Mouse (Mus musculus) left cerebral cortex, postnatal 25 days (tissue): Measurements from ENCODE around the gene 2010300C02Rik. TPM values are rescaled to one million over a fixed set of nuclear protein-coding genes. Genes with fewer than 3 reads are reported as not detected.
A peak's percentile ranks its signal among the peaks of the same experiment; 100 is the strongest.

Source experiments
- DNase-seq, 2 experiments: peaks; one replicate each; pipeline ENCODE4 v3.0.0; 2022; ENCODE audit warnings: low spot score in 2 of 2, mixed read lengths in 1 of 2
- intact Hi-C: fragments of 180-260 bp; cut with DNase I; formaldehyde crosslinking; loops from one replicate; pipeline ENCODE4 v1.15.1; 2025
- total RNA-seq, 2 experiments: library from RNA; stranded (reverse); gene quantifications; 2 replicates each; pipeline ENCODE4 v1.2.3; 2021

2010300C02Rik gene
- total RNA-seq, 2 experiments from 2014 or later, result 242 to 262 TPM

DNA sequence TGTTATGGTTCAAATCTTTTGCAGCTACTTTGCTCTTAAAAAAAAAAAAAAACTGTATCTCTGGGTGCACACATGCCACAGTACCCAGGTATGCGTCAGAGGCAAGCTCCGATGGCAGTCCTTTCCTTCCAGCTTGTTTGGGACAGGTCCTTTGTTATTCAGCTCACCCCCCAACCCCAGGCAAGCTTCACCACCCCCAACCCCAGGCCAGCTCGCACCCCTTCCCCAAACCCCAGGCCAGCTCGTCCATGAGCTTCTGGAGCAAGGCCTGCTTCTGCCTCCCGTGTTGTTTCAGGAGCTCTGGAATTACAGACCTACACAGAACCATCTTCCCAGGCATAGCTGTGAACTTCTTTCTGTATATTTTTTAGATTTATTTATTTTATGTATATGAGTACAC lies 83.1 kb downstream of the 2010300C02Rik start:
- intact Hi-C loops, result loop anchor here (2.0 to 10.0 kb wide), 4 partner anchors 165 to 902 kb away; no protein-coding TSS in a partner anchor
- DNase-seq, result no peak

GRCm38 (mm10) chr1:37636169-37636568 lies 83.7 kb downstream of the 2010300C02Rik start:
- no peak for DNase-seq
- intact Hi-C loops, result loop anchor here (2.0 to 10.0 kb wide), 4 partner anchors 164 to 901 kb away; no protein-coding TSS in a partner anchor

GRCm38 (mm10) chr1:37635716-37636115 lies 84.2 kb downstream of the 2010300C02Rik start:
- intact Hi-C loops, result loop anchor here (2.0 to 10.0 kb wide), 4 partner anchors 163 to 901 kb away; no protein-coding TSS in a partner anchor
- no peak for DNase-seq

DNA sequence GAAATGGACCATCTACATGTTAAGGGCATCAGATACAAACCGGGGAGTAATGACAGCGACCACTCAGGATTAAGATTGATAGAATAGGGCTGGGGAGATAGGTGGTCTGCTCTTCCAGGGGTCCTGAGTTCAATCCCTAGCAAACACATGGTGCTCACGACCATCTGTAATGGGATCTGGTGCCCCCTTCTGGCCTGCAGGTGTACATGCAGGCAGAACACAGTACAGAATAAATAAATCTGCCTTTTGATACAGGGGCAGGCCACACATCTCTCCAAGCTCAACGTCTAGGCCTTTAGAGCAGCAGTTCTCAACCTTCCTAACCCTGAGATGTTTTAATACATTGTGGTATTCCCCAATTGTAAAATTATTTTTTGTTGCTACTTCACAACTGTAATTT lies 85.2 kb downstream of the 2010300C02Rik start:
- DNase-seq, result peak; percentile 42 to 47
- intact Hi-C loops, result loop anchor here (5.0 to 10.0 kb wide), 2 partner anchors 162 to 900 kb away; no protein-coding TSS in a partner anchor

DNA sequence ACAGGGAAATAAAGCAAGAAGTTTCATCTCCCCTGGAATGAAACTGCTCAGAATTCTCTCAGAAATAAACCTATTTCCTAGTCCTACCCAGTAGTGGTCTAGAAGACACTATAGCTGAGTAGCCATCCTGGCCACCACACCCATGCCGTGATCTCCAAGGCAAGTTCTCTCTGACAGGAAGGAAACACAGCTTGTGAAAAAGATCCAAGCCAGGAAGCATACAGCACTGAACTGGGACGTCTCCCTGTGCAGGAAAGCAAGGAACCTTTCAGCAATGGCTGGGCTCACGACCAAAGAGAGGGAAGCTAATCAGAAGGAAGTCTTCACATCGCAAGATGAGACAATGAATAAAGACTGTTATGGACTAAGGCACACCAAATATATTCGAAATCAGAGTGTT lies 86.4 kb downstream of the 2010300C02Rik start:
- DNase-seq, result no peak
- intact Hi-C loops, result loop anchor here (10.0 kb wide), 1 partner anchor 899 kb away; no protein-coding TSS in a partner anchor

GRCm38 (mm10) chr1:37632425-37632824 lies 87.5 kb downstream of the 2010300C02Rik start:
- DNase-seq, result no peak
- intact Hi-C loops, result loop anchor here (10.0 kb wide), 1 partner anchor 898 kb away; no protein-coding TSS in a partner anchor

GRCm38 (mm10) chr1:37631456-37631855 lies 88.4 kb downstream of the 2010300C02Rik start:
- intact Hi-C loops, result loop anchor here (10.0 kb wide), 1 partner anchor 897 kb away; no protein-coding TSS in a partner anchor
- no peak for DNase-seq

GRCm38 (mm10) chr1:37630412-37631210 lies 89.3 kb downstream of the 2010300C02Rik start:
- intact Hi-C loops, result loop anchor here (10.0 kb wide), 1 partner anchor 896 kb away; no protein-coding TSS in a partner anchor
- no peak for DNase-seq

- intact Hi-C loops, result loop anchor here (5.0 to 10.0 kb wide), 2 partner anchors 88 to 895 kb away; partner anchors contain the start of gene Mgat4a
- no peak for DNase-seq
Measured at GRCm38 (mm10) chr1:37629876-37630275, 90.0 kb downstream of the 2010300C02Rik start.

GRCm38 (mm10) chr1:37628749-37629148 lies 91.1 kb downstream of the 2010300C02Rik start:
- peak; percentile 49 to 80 for DNase-seq
- intact Hi-C loops, result loop anchor here (5.0 kb wide), 1 partner anchor 86 kb away; the partner anchor contains the start of gene Mgat4a

DNA sequence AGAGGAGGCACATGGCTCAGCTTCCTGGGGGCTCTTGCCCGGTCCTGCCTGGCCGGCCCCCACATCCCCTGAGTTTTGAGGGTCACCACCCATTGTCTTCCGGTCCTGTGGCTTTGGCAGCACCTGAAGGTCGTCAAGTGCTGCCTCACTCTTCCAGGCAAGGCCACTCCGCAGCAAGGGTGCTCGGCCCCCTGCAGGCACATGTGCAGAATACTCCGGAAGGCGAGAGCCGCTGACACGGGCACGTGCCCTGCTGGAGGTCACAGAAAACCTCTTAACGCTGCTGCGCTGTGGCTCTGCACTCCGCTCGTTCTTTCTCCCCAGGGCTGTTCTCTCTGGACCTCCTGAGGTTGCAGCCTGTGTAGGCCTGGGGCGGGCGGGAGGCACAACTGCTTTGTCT lies 95.7 kb downstream of the 2010300C02Rik start:
- DNase-seq, result no peak
- intact Hi-C loops, result no loop called here

DNA sequence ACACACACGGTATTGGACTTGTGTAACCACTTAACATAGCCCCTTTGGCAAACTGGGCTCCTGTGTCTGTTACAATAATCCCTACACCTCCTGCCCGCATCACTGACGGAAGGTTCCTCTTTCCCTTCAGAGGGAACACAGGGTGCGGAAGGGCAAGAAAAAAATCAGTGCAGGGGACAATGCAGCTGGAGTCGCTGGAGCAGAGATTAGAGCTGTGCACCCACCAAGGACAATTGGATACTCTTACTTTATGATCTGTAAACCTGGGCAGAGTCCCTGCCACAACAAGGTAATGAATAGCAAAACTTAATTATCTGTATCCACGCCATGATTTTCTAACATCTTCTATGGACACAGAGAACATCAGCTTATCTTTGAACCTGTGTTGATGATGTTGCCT lies 97.8 kb downstream of the 2010300C02Rik start:
- intact Hi-C loops, result no loop called here
- no peak for DNase-seq

- no peak for DNase-seq
- intact Hi-C loops, result no loop called here
Measured at GRCm38 (mm10) chr1:37619542-37619941, 100.3 kb downstream of the 2010300C02Rik start.

DNA sequence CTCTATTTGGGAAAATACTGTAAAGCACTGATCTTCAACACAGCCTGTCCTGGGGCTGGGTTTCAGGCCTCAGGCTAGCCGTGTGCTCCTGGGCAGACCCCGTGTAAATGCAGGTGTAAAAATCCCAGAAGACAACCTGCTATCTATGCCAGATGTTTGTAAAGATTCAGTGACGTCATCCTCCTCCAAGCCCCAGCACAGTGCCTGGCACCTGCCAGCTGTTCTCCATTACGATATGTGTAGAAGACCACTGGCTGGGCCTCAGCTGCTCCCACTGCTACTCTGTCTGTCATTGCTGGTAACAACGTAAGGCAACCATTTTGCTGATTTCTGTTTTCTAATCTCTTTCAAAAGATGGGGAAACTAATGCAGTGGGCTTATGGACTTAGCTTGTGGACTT lies 102.8 kb downstream of the 2010300C02Rik start:
- no peak for DNase-seq
- intact Hi-C loops, result no loop called here

DNA sequence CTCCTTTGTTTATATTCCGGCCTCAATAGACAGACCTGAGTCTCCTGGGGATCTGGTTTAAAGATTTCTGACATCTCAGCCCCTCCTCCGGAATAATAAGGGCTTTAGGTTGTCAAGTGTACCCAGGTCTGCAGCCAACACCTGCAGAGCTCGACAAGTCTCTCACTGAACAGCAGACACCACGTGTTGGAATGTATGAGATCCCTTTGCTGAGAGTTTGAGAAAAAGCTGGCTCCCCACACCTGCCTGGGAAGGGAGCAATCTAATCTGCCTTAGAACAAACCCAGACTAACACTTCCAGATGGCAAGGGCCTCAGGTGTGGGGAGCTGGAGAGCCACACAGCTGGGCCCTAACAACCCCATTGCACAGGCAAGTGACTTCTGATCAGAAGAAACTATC lies 103.3 kb downstream of the 2010300C02Rik start:
- DNase-seq, result no peak
- intact Hi-C loops, result no loop called here

DNA sequence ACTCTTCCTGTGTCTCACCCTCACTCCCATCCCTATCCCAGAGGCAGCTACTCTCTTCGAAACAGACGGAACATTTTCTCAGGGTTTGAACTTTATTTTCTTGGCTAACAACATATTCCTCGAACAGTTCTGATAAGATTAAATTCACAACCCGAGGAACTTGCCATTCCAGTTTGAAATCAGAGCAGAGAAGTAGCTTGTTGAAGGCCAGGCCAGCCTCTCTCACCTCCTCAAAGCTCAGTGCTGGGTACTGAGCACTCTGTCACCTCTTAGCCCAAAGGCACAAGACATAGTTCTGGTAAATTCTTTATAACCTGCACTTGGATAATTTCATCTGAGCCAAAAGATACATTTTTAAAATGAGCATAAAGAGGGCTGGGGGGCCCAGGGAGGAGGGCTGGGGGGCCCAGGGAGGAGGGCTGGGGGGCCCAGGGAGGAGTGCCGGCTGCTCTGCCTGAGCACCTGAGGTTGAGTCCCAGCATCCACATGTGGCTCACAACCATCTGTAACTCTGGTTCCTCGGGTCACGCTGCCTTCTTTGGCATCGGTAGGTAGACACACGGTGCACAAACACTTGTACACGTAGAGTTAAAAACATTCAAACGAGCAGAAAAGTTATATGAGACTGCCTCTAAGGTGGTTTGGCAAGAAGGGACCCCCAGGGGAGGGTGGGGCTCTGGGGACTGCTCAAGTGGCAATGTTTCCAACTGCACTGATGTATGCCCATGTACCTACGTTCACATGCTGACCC lies 104.4 kb downstream of the 2010300C02Rik start:
- no peak for DNase-seq
- intact Hi-C loops, result no loop called here

DNA sequence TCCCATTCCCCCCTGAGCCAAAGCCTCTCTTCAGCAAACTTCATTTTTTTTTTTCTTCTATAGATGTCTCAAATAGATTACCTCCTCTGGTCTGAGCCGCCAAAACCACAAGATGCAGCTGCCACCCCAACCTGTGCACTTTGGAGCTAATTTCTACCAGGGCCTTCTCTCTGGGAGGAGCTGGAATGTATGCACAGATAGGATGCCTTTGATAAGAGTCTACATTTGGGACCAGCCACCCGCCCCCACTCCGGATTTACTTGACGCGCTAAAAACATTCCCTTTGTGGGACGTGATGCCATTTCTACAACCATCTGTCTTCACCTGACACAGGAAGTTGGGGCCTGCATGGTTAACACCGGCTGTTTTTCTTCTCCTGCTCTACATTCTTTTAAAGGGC lies 105.0 kb downstream of the 2010300C02Rik start:
- intact Hi-C loops, result no loop called here
- DNase-seq, result peak; percentile 49 to 87

DNA sequence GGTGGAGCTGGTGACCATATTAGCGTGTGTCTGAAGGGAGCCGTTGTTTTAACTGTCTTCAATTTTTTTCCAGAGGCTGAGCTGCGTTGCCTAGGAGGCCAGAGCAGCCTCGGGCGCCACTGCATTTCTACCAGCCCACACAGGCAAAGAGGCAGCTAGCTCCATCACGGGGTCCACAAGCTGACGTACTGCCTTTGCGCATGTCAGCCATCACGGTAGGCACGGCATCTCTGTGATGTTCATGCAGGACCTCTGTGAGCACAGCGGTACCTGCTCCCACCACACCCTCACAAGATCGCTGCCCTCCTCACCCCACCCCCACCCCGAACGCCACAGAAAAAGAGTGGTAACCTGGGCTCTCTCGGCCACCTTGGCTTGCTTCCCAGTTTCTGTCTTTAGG lies 105.8 kb downstream of the 2010300C02Rik start:
- intact Hi-C loops, result no loop called here
- DNase-seq, result peak; percentile 61 to 79

DNA sequence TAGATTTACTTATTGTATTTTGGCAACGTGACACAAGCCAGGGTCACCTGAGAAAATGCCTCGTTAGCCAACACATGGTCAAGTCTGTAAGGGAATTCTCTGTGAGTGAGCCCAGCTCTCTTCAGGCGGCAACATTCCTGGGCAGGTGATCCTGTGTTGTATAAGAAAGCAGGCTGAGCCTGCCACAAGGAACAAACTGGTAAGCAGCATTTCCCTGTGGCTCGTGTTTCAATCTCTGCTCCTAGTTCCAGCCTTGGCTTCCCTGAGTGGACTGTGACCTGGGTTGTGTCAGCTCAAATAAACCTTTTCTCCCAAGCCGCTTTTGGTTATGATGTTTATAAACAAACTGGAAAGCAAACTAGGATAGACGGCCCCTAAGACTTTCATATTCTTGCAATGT lies 108.9 kb downstream of the 2010300C02Rik start:
- intact Hi-C loops, result no loop called here
- DNase-seq, result no peak

DNA sequence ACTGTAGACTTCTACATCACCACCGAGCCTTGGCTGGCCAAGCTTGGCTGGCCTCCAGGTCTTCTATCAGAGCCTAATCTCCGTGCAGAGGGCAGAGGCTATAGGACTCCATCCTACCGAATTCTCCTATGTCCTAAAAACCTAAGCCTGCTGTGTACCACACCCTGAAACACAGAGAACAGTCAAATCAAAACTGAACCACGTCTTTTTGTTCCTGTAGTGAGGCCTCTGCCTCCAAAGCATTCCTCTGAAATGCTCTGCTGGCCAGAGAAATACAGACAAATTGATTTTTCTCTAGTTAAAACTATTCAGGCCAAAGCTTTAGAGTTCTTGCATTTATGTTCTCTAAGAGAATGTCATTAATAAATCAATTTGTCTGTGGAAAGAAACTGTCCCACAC lies 109.6 kb downstream of the 2010300C02Rik start:
- no peak for DNase-seq
- intact Hi-C loops, result no loop called here
